Mouse (Mus musculus) embryonic facial prominence, embryonic 13.5 days (tissue): ENCODE results near the gene Usp25. TPM values are rescaled to one million over a fixed set of nuclear protein-coding genes. Genes with fewer than 3 reads are reported as not detected.

Source experiments
- ATAC-seq: fragments of 200-750 bp; cut with Nextera tagmentation; 2 replicates; pipeline ENCODE4 v1.8.0; 2017; ENCODE audit warnings: low read depth; ENCODE audit not compliant: insufficient number of reproducible peaks, insufficient read depth, low FRiP score, low TSS enrichment
- H3K27ac ChIP-seq: fragments of 300-500 bp; sonication (generic); 2 replicates; pipeline ENCODE4 v1.5.1; 2015; ENCODE audit warnings: moderate library complexity, mild to moderate bottlenecking, inconsistent platforms
- H3K27me3 ChIP-seq: fragments of 300-500 bp; sonication (generic); 2 replicates; pipeline ENCODE4 v1.6.1; 2015; ENCODE audit warnings: mild to moderate bottlenecking, inconsistent platforms
- H3K36me3 ChIP-seq: fragments of 300-500 bp; sonication (generic); 2 replicates; pipeline ENCODE4 v1.6.1; 2015; ENCODE audit warnings: mild to moderate bottlenecking, inconsistent platforms
- H3K4me1 ChIP-seq: fragments of 300-500 bp; sonication (generic); 2 replicates; pipeline ENCODE4 v1.6.1; 2015; ENCODE audit warnings: inconsistent platforms
- H3K4me2 ChIP-seq: fragments of 300-500 bp; sonication (generic); 2 replicates; pipeline ENCODE4 v1.6.1; 2015; ENCODE audit warnings: moderate library complexity, mild to moderate bottlenecking, inconsistent platforms
- H3K4me3 ChIP-seq: fragments of 300-500 bp; sonication (generic); 2 replicates; pipeline ENCODE4 v1.5.1; 2015; ENCODE audit warnings: mild to moderate bottlenecking, inconsistent platforms
- H3K9ac ChIP-seq: fragments of 300-500 bp; sonication (generic); 2 replicates; pipeline ENCODE4 v1.6.1; 2015; ENCODE audit warnings: mild to moderate bottlenecking, inconsistent platforms
- H3K9me3 ChIP-seq: fragments of 300-500 bp; sonication (generic); 2 replicates; pipeline ENCODE4 v1.6.1; 2016; ENCODE audit warnings: inconsistent platforms
- WGBS: fragments of 180-500 bp; shearing (Covaris S2); methylation state at CpG from one replicate; pipeline ENCODE4 v1.1.7; 2015; ENCODE audit warnings: mixed read lengths; 5-methylcytosine and 5-hydroxymethylcytosine counted together
- polyA plus RNA-seq: library from polyadenylated mRNA; unstranded; fragments of >200 nt; fragmentation: Nextera tagmentation; extraction: Ambion mirVana; gene quantifications from 2 replicates; pipeline ENCODE4 v1.2.1, GENCODE M21; 2015

Usp25 gene
- polyA plus RNA-seq, 1 experiment from 2014 or later = 17.8 TPM

- no peak for ATAC-seq
- H3K27ac ChIP-seq = no peak overlapping the region
- no peak overlapping the region for H3K9ac ChIP-seq
- no peaks in the 10 kb centered on the region for H3K9me3 ChIP-seq
- H3K4me2 ChIP-seq = no peak overlapping the region
- H3K27me3 ChIP-seq = no peaks in the 10 kb centered on the region
- no peak overlapping the region for H3K4me3 ChIP-seq
- H3K4me1 ChIP-seq = peaks cover 31% of the 10 kb centered on the region
- H3K36me3 ChIP-seq = no peaks in the 10 kb centered on the region
- WGBS = 44% methylated on average over 7 of the region's 7 CpGs
Measured at GRCm38 (mm10) chr16:77017931-77018330, 4.4 kb downstream of the Usp25 start.

- no peak overlapping the region for H3K9ac ChIP-seq
- no peak overlapping the region for H3K4me3 ChIP-seq
- WGBS = 51% methylated on average over 3 of the region's 3 CpGs
- peaks cover 23% of the 10 kb centered on the region for H3K4me1 ChIP-seq
- peaks cover 6% of the 10 kb centered on the region for H3K9me3 ChIP-seq
- H3K36me3 ChIP-seq = peaks cover 14% of the 10 kb centered on the region
- no peak for ATAC-seq
- H3K27me3 ChIP-seq = no peaks in the 10 kb centered on the region
- no peak overlapping the region for H3K27ac ChIP-seq
- no peak overlapping the region for H3K4me2 ChIP-seq
Measured at GRCm38 (mm10) chr16:77020190-77020589, 6.7 kb downstream of the Usp25 start.

GRCm38 (mm10) chr16:77023627-77024379, 10.3 kb downstream of the Usp25 start:
- H3K4me3 ChIP-seq = no peak overlapping the region
- H3K4me2 ChIP-seq = no peak overlapping the region
- H3K27ac ChIP-seq = no peak overlapping the region
- WGBS = 88% methylated on average over 7 of the region's 7 CpGs
- no peak overlapping the region for H3K9ac ChIP-seq
- peaks cover 25% of the 10 kb centered on the region for H3K36me3 ChIP-seq
- H3K9me3 ChIP-seq = peaks cover 9% of the 10 kb centered on the region
- ATAC-seq = no peak
- H3K4me1 ChIP-seq = peaks cover 24% of the 10 kb centered on the region
- no peaks in the 10 kb centered on the region for H3K27me3 ChIP-seq

- H3K27me3 ChIP-seq = no peaks in the 10 kb centered on the region
- H3K9me3 ChIP-seq = peaks cover 9% of the 10 kb centered on the region
- ATAC-seq = no peak
- 92% methylated on average over 4 of the region's 4 CpGs for WGBS
- no peak overlapping the region for H3K9ac ChIP-seq
- no peak overlapping the region for H3K4me3 ChIP-seq
- H3K27ac ChIP-seq = no peak overlapping the region
- peaks cover 25% of the 10 kb centered on the region for H3K36me3 ChIP-seq
- H3K4me1 ChIP-seq = peaks cover 22% of the 10 kb centered on the region
- no peak overlapping the region for H3K4me2 ChIP-seq
Measured at GRCm38 (mm10) chr16:77026099-77026498, 12.6 kb downstream of the Usp25 start.

GRCm38 (mm10) chr16:77026933-77027332, 13.4 kb downstream of the Usp25 start:
- no peaks in the 10 kb centered on the region for H3K27me3 ChIP-seq
- no peak overlapping the region for H3K4me3 ChIP-seq
- peaks cover 9% of the 10 kb centered on the region for H3K9me3 ChIP-seq
- peaks cover 25% of the 10 kb centered on the region for H3K36me3 ChIP-seq
- peaks cover 22% of the 10 kb centered on the region for H3K4me1 ChIP-seq
- 92% methylated on average over 6 of the region's 6 CpGs for WGBS
- H3K4me2 ChIP-seq = no peak overlapping the region
- ATAC-seq = no peak
- H3K27ac ChIP-seq = no peak overlapping the region
- H3K9ac ChIP-seq = no peak overlapping the region

- H3K4me2 ChIP-seq = peak overlapping the region; percentile 14; the same call in 1 of the 2 replicates
- 69% methylated on average over 14 of the region's 14 CpGs for WGBS
- ATAC-seq = no peak
- H3K9ac ChIP-seq = no peak overlapping the region
- no peak overlapping the region for H3K4me3 ChIP-seq
- peaks cover 25% of the 10 kb centered on the region for H3K36me3 ChIP-seq
- H3K4me1 ChIP-seq = peaks cover 22% of the 10 kb centered on the region
- peaks cover 9% of the 10 kb centered on the region for H3K9me3 ChIP-seq
- no peaks in the 10 kb centered on the region for H3K27me3 ChIP-seq
- no peak overlapping the region for H3K27ac ChIP-seq
Measured at GRCm38 (mm10) chr16:77027976-77028686, 14.6 kb downstream of the Usp25 start.

GRCm38 (mm10) chr16:77028687-77029417, 15.3 kb downstream of the Usp25 start:
- Histone ChIP-seq H3K9ac (no peak overlapping the region), H3K4me3 (no peak overlapping the region), H3K36me3 (peaks cover 25% of the 10 kb centered on the region), H3K4me1 (peaks cover 27% of the 10 kb centered on the region), H3K27me3 (no peaks in the 10 kb centered on the region), H3K4me2 (peak overlapping the region; percentile 14; the same call in 1 of the 2 replicates), H3K9me3 (peaks cover 9% of the 10 kb centered on the region), H3K27ac (no peak overlapping the region)
- no peak for ATAC-seq
- 76% methylated on average over 10 of the region's 10 CpGs for WGBS

GRCm38 (mm10) chr16:77030435-77030834, 16.9 kb downstream of the Usp25 start:
- WGBS = 47% methylated on average over 2 of the region's 2 CpGs
- H3K4me1 ChIP-seq = peaks cover 29% of the 10 kb centered on the region
- no peak for ATAC-seq

GRCm38 (mm10) chr16:77034329-77034728, 20.8 kb downstream of the Usp25 start:
- H3K4me3 ChIP-seq = no peak overlapping the region
- H3K4me2 ChIP-seq = no peak overlapping the region
- H3K4me1 ChIP-seq = peaks cover 14% of the 10 kb centered on the region; the same call in 1 of the 2 replicates
- WGBS = 87% methylated on average over 5 of the region's 5 CpGs
- no peaks in the 10 kb centered on the region for H3K9me3 ChIP-seq
- H3K36me3 ChIP-seq = peaks cover 25% of the 10 kb centered on the region
- H3K27ac ChIP-seq = no peak overlapping the region
- no peaks in the 10 kb centered on the region for H3K27me3 ChIP-seq
- no peak overlapping the region for H3K9ac ChIP-seq
- ATAC-seq = no peak

More at GRCm38 (mm10) chr16:77030435-77030834, 16.9 kb downstream of the Usp25 start:
- Histone ChIP-seq H3K27me3 (no peaks in the 10 kb centered on the region), H3K9ac (no peak overlapping the region), H3K36me3 (peaks cover 17% of the 10 kb centered on the region), H3K9me3 (0 out of 2 replicates have a peak, but pooled peaks cover under 1% of the 10 kb centered on the region), H3K4me3 (no peak overlapping the region), H3K4me2 (no peak overlapping the region), H3K27ac (no peak overlapping the region)

- no peak for ATAC-seq
- H3K9me3 ChIP-seq = no peaks in the 10 kb centered on the region
- peaks cover 25% of the 10 kb centered on the region for H3K36me3 ChIP-seq
- H3K27me3 ChIP-seq = no peaks in the 10 kb centered on the region
- WGBS = 73% methylated on average over 8 of the region's 8 CpGs
- H3K4me3 ChIP-seq = no peak overlapping the region
- H3K4me2 ChIP-seq = no peak overlapping the region
- H3K4me1 ChIP-seq = peaks cover 12% of the 10 kb centered on the region; the same call in 1 of the 2 replicates
- H3K27ac ChIP-seq = no peak overlapping the region
- no peak overlapping the region for H3K9ac ChIP-seq
Measured at GRCm38 (mm10) chr16:77034751-77035150, 21.2 kb downstream of the Usp25 start.

GRCm38 (mm10) chr16:77041573-77041972, 28.1 kb downstream of the Usp25 start:
- no peaks in the 10 kb centered on the region for H3K4me1 ChIP-seq
- no peaks in the 10 kb centered on the region for H3K27me3 ChIP-seq
- no peak overlapping the region for H3K9ac ChIP-seq
- H3K9me3 ChIP-seq = no peaks in the 10 kb centered on the region
- H3K36me3 ChIP-seq = peaks cover 19% of the 10 kb centered on the region
- H3K4me3 ChIP-seq = no peak overlapping the region
- WGBS = 84% methylated on average over 5 of the region's 5 CpGs
- no peak overlapping the region for H3K4me2 ChIP-seq
- no peak overlapping the region for H3K27ac ChIP-seq
- no peak for ATAC-seq
